Mouse (Mus musculus) hindbrain, embryonic 15.5 days (tissue): ENCODE measurements around the gene Sox4. TPM values are rescaled to one million over a fixed set of nuclear protein-coding genes. Genes with fewer than 3 reads are reported as not detected.
A peak's percentile ranks its signal among the peaks of the same experiment; 100 is the strongest.

ENCODE experiments used
- ATAC-seq: fragments of 200-750 bp; cut with Nextera tagmentation; 2 replicates; pipeline ENCODE4 v1.8.0; 2017; ENCODE audit warnings: low read depth, moderate number of reproducible peaks, moderate TSS enrichment; ENCODE audit not compliant: low FRiP score
- H3K27ac ChIP-seq: fragments of 300-500 bp; sonication (generic); replicated peaks from 2 replicates; pipeline ENCODE4 v1.5.1; 2015; ENCODE audit warnings: mild to moderate bottlenecking, inconsistent platforms
- H3K27me3 ChIP-seq: fragments of 300-500 bp; sonication (generic); 2 replicates; pipeline ENCODE4 v1.6.1; 2015; ENCODE audit warnings: control low read depth, inconsistent platforms
- H3K36me3 ChIP-seq: fragments of 300-500 bp; sonication (generic); 2 replicates; pipeline ENCODE4 v1.6.1; 2015; ENCODE audit warnings: control low read depth, inconsistent platforms
- H3K4me1 ChIP-seq: fragments of 300-500 bp; sonication (generic); replicated peaks from 2 replicates; pipeline ENCODE4 v1.6.1; 2015; ENCODE audit warnings: control low read depth, inconsistent platforms
- H3K4me2 ChIP-seq: fragments of 300-500 bp; sonication (generic); 2 replicates; pipeline ENCODE4 v1.6.1; 2015; ENCODE audit warnings: moderate library complexity, mild to moderate bottlenecking, inconsistent platforms
- H3K4me3 ChIP-seq: fragments of 300-500 bp; sonication (generic); 2 replicates; pipeline ENCODE4 v1.5.1; 2015; ENCODE audit warnings: mild to moderate bottlenecking, inconsistent platforms
- H3K9ac ChIP-seq: fragments of 300-500 bp; sonication (generic); 2 replicates; pipeline ENCODE4 v1.6.1; 2015; ENCODE audit warnings: inconsistent platforms
- H3K9me3 ChIP-seq: fragments of 300-500 bp; sonication (generic); 2 replicates; pipeline ENCODE4 v1.6.1; 2016; ENCODE audit warnings: control low read depth, inconsistent platforms
- WGBS: fragments of 180-500 bp; shearing (Covaris S2); methylation state at CpG from one replicate; pipeline ENCODE4 v1.1.7; 2015; 5-methylcytosine and 5-hydroxymethylcytosine counted together
- polyA plus RNA-seq: library from polyadenylated mRNA; unstranded; fragments of >200 nt; fragmentation: Nextera tagmentation; extraction: Ambion mirVana; gene quantifications from 2 replicates; pipeline ENCODE4 v1.2.1, GENCODE M21; 2015

Gene Sox4
- polyA plus RNA-seq, result 147 and 161 TPM in 2 replicates

GRCm38 (mm10) chr13:28953581-28953991, at the start of gene Sox4:
Gene Sox4, minus strand, starts transcription at chr13:28953713.
- H3K27me3 ChIP-seq, result no peaks in the 10 kb centered on the region
- peak within 1 kb of the TSS; percentile 100 for H3K9ac ChIP-seq
- H3K27ac ChIP-seq, result peak within 1 kb of the TSS; percentile 99
- peak within 1 kb of the TSS; percentile 97 for H3K4me3 ChIP-seq
- ATAC-seq, result peak; percentile 94
- under 1% methylated on average over 19 of the region's 19 CpGs for WGBS
- H3K4me1 ChIP-seq, result peaks cover 17% of the 10 kb centered on the region; the same call in 1 of the 2 replicates
- no peaks in the 10 kb centered on the region for H3K9me3 ChIP-seq
- peak within 1 kb of the TSS; percentile 55 for H3K4me2 ChIP-seq
- H3K36me3 ChIP-seq, result no peaks in the 10 kb centered on the region

- Histone ChIP-seq H3K4me3 (no peak overlapping the region), H3K27ac (no peak overlapping the region), H3K9ac (no peak overlapping the region), H3K27me3 (no peaks in the 10 kb centered on the region), H3K9me3 (no peaks in the 10 kb centered on the region), H3K36me3 (no peaks in the 10 kb centered on the region), H3K4me2 (no peak overlapping the region), H3K4me1 (no peaks in the 10 kb centered on the region; the same call in 1 of the 2 replicates)
- ATAC-seq, result no peak
- WGBS, result 71% methylated on average over 7 of the region's 7 CpGs
These were observed 38.6 kb upstream of the Sox4 start for GRCm38 (mm10) chr13:28991899-28992664.

- Histone ChIP-seq H3K9ac (no peak overlapping the region), H3K9me3 (no peaks in the 10 kb centered on the region), H3K27ac (no peak overlapping the region), H3K4me1 (no peaks in the 10 kb centered on the region; the same call in 1 of the 2 replicates), H3K27me3 (no peaks in the 10 kb centered on the region), H3K4me2 (no peak overlapping the region), H3K36me3 (no peaks in the 10 kb centered on the region), H3K4me3 (no peak overlapping the region)
- WGBS, result 47% methylated on average over 16 of the region's 16 CpGs
- ATAC-seq, result no peak
These were observed 35.5 kb upstream of the Sox4 start for GRCm38 (mm10) chr13:28988751-28989703.

DNA sequence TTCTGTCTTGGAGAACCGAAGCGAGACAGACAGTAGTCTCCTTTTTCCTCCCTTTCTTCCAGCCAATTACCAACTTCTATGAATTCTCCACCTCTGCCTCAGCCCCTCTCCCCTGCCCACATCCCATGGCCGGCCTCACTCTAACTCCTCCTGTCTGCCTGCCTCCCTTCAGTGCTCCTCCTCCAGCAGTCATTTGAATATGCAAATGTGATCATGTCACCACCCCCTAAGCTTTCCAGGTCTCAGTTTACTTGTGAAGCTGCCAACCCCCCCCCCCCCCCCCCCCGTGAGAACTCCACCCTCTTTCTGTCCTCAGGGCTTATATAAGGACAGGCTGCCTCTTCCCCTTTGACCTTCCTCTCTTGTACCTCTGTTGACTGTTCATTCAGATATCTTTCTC, 27.2 kb upstream of the Sox4 start:
- Histone ChIP-seq H3K9ac (no peak overlapping the region), H3K4me3 (no peak overlapping the region), H3K36me3 (no peaks in the 10 kb centered on the region), H3K27ac (no peak overlapping the region), H3K9me3 (no peaks in the 10 kb centered on the region), H3K4me2 (no peak overlapping the region), H3K27me3 (no peaks in the 10 kb centered on the region), H3K4me1 (no peaks in the 10 kb centered on the region)
- 49% methylated on average over 4 of the region's 4 CpGs for WGBS
- ATAC-seq, result no peak

DNA sequence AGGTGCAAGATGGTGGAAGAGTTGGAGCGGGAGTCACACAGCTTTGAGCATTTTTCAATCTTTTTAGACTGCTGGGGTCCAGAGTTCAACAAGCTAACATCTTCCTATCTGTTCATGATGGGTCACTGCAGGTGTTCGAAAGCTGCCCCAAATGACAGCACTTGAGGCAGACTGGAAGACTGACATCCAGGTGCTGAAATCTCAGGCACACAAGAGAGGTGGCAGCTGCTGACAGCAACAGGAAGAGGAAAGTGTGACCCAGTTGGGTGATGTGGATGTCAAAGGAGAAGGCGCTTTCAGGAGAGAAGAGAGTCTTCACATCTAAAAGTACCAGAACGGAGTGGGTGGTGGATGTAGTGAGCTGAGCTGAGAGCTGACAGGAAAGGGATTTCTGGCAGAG, 21.5 kb upstream of the Sox4 start:
- no peak overlapping the region for H3K9ac ChIP-seq
- H3K27me3 ChIP-seq, result no peaks in the 10 kb centered on the region
- no peaks in the 10 kb centered on the region for H3K36me3 ChIP-seq
- no peak overlapping the region for H3K4me2 ChIP-seq
- no peaks in the 10 kb centered on the region for H3K4me1 ChIP-seq
- H3K4me3 ChIP-seq, result no peak overlapping the region
- ATAC-seq, result no peak
- WGBS, result 87% methylated on average over 4 of the region's 4 CpGs
- H3K27ac ChIP-seq, result no peak overlapping the region
- H3K9me3 ChIP-seq, result no peaks in the 10 kb centered on the region

DNA sequence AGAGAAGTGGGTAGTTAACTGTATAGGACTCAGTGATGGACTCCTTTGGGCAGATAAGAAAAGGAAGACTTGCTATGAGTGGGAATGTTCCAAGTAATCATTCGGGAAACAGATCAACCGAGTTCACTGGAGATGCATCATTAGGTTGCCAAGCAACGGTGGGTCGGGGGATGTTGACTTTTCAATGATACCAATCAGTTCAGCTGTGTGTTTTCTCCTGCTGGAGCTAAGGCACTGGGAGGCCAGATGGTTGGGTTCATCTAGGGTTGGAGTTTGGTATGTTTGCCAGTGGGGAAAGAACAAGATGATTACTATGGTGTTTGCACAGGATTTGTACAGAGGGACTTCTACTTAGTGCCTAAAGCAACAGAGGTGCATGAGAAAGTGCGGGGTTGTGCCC, 21.1 kb upstream of the Sox4 start:
- Histone ChIP-seq H3K9ac (no peak overlapping the region), H3K27me3 (no peaks in the 10 kb centered on the region)
- no peak for ATAC-seq

GRCm38 (mm10) chr13:28960916-28961315, 7.4 kb upstream of the Sox4 start:
- H3K27me3 ChIP-seq, result no peaks in the 10 kb centered on the region
- WGBS, result 98% methylated on average over 8 of the region's 8 CpGs
- peaks cover 12% of the 10 kb centered on the region; the same call in 1 of the 2 replicates for H3K4me1 ChIP-seq
- H3K9me3 ChIP-seq, result no peaks in the 10 kb centered on the region
- no peak for ATAC-seq
- no peaks in the 10 kb centered on the region for H3K36me3 ChIP-seq
- no peak overlapping the region for H3K4me2 ChIP-seq
- H3K9ac ChIP-seq, result no peak overlapping the region
- H3K4me3 ChIP-seq, result no peak overlapping the region
- H3K27ac ChIP-seq, result no peak overlapping the region

More for the DNA sequence above, 21.1 kb upstream of the Sox4 start:
- Histone ChIP-seq H3K4me3 (no peak overlapping the region), H3K4me2 (no peak overlapping the region), H3K36me3 (no peaks in the 10 kb centered on the region), H3K9me3 (no peaks in the 10 kb centered on the region), H3K4me1 (no peaks in the 10 kb centered on the region), H3K27ac (no peak overlapping the region)
- 47% methylated on average over 5 of the region's 5 CpGs for WGBS

DNA sequence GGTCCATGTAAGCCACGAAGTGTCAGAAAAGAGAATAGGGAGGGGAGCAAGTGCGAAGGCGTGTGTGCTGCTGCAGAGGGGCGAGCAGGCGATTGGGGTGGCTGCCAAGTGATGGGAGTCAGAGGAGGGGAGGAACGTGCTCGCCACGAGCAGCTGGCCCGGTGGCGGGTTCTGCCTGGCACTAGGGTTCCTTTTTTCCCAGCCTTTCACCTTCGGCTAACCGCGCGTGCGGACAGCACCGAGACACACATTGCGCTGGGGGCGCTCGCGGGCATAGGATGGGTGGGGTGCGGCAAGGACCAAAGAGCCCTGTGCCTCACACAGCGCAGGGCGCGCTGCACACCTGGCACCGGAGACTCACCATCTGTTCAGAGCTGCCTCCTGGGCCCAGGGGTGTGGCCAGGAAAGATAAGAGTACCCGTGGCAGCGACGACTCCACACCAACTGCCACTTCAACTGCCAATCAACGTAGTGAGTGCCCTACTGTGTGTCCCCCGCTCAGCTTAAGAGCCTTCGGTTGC, 6.0 kb upstream of the Sox4 start:
- ATAC-seq, result peak; percentile 84
- Histone ChIP-seq H3K36me3 (no peaks in the 10 kb centered on the region), H3K4me3 (peak overlapping the region; percentile 55), H3K4me2 (peak overlapping the region; percentile 97), H3K4me1 (peaks cover 14% of the 10 kb centered on the region; the same call in 1 of the 2 replicates), H3K27ac (peak overlapping the region; percentile 98), H3K9me3 (no peaks in the 10 kb centered on the region), H3K27me3 (no peaks in the 10 kb centered on the region), H3K9ac (peak overlapping the region; percentile 80)
- under 1% methylated on average over 31 of the region's 31 CpGs for WGBS

GRCm38 (mm10) chr13:28959068-28959440, 5.5 kb upstream of the Sox4 start:
- Histone ChIP-seq H3K4me3 (peak overlapping the region; percentile 55), H3K9me3 (no peaks in the 10 kb centered on the region), H3K9ac (peak overlapping the region; percentile 80), H3K27ac (peak overlapping the region; percentile 98), H3K4me1 (peaks cover 18% of the 10 kb centered on the region; the same call in 1 of the 2 replicates), H3K4me2 (peak overlapping the region; percentile 97), H3K36me3 (no peaks in the 10 kb centered on the region), H3K27me3 (no peaks in the 10 kb centered on the region)
- peak; percentile 7 for ATAC-seq
- WGBS, result under 1% methylated on average over 17 of the region's 17 CpGs

DNA sequence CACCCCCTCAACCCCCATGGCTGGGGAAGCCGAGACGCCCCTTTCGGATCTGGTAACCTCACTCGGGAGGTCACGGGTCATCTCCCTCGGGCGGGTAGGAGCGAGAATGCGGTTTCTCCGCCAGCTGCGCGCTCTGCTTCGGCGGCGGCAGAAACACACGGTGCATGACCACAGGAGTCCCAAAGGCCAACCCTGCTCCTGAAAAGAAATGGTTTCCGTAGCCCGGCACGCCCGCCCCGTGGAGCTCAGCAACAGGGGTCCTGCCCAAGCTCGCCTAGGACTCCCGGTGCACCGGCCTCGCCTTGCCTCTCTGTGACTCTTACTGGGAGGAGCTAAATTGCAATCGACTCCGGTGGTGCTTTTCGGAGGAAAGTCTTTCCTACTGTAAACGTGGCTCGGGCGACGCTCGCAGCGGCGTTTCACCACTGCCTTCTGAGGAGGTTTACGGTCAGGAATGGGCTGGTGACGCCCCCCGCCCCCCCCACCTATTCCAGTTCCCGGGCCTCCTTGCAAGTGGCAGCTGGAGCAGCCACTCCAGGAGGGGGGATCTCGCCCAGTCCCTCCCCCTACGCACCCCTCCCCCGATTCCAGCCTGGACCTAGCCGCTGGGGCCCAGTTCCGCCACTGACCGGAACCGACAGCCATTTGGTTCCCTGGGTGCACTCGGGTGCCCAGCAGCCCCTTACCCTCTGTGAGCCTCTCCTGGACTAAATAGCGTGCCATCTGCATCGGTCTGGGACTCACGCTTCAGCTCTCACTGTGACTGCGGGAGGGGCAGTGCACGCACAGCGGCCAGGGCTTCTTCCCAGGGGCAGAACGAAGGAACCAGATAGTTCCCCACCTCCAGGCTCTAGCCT, 4.9 kb upstream of the Sox4 start:
- Histone ChIP-seq H3K4me1 (peaks cover 19% of the 10 kb centered on the region; the same call in 1 of the 2 replicates), H3K4me3 (peak overlapping the region; percentile 55), H3K4me2 (peak overlapping the region; percentile 97), H3K36me3 (no peaks in the 10 kb centered on the region), H3K27me3 (no peaks in the 10 kb centered on the region), H3K9ac (peak overlapping the region; percentile 80), H3K27ac (peak overlapping the region; percentile 98), H3K9me3 (no peaks in the 10 kb centered on the region)
- peak; percentile 77 for ATAC-seq
- WGBS, result under 1% methylated on average over 54 of the region's 54 CpGs

DNA sequence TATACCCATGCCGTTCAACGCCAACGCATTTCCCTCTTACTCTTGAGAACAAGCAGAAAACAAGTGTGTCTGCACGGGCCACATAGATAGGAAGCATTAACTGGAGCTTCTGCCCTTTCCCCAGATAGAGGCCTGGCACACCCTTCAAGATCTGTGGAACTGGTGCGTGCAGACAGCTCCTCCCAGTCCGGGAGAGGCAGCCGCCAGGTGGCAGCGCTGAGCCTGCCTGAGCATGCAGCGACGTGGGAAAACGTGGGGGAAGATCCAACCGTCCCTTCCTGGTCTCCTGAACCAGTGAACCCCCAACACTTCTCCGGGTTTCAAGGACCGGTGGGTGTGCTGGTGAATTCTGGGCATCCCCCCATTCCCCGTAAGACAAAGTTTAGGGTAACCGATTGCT, 4.3 kb upstream of the Sox4 start:
- 4% methylated on average over 16 of the region's 16 CpGs for WGBS
- Histone ChIP-seq H3K36me3 (no peaks in the 10 kb centered on the region), H3K4me1 (peaks cover 19% of the 10 kb centered on the region; the same call in 1 of the 2 replicates), H3K4me2 (peak overlapping the region; percentile 97), H3K4me3 (peak overlapping the region; percentile 55), H3K9ac (peak overlapping the region; percentile 80), H3K27ac (peak overlapping the region; percentile 98), H3K27me3 (no peaks in the 10 kb centered on the region), H3K9me3 (no peaks in the 10 kb centered on the region)
- peak; percentile 32; the same call in 1 of the 2 replicates for ATAC-seq
